Mouse (Mus musculus): ENCODE measurements around the gene Hectd4.
"Not testable (repeated sequence)": the region's sequence is repeated elsewhere in the genome, so short reads cannot be mapped to it uniquely, and the experiment has no call there.

Gene Hectd4

GRCm38 (mm10) chr5:121343997-121344396 is 124.0 kb downstream of the Hectd4 start:
- no peak for DNase-seq (ENCODE audit: low spot score in 2 of 2)

DNA sequence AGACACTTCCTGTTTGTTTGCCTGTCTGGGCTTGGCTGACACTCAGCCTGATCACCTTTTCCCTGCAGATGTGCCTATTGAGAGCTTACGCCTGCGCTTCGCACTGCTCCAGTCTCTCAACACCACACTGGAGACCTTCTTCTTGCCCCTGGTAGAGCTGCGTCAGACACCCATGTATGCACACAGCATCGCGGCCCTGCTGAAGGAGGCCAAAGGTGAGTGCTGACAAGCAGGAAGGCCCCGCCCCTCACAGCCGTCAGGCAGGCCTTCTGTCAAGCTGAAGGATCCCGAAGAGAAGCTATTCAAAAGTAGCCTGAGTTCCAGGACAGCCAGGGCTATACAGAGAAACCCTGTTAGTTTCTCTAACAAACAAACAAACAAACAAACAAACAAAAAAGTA is 139.2 kb downstream of the Hectd4 start:
- no peak for DNase-seq (ENCODE audit: low spot score in 2 of 2)

DNA sequence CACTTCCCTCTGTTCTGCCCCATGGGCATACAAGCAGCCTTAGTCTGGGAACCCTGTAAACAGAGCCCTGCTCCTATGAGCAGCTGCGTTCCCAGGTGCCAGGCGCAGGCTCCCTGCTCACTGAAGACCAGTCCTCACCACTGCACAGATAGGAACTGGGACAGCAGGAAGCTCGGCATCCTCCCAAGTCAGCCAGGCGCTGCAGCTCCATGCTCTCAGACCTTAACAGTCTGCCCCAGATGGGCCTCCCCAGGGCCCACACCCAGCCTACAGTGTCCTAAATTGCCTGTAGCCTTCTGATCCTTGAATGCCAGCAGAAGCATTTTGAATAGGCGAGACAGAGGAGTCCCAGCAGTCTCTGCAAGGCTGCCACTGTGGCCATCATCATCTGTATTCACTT is 141.7 kb downstream of the Hectd4 start:
- no peak for DNase-seq (ENCODE audit: low spot score in 2 of 2)

DNA sequence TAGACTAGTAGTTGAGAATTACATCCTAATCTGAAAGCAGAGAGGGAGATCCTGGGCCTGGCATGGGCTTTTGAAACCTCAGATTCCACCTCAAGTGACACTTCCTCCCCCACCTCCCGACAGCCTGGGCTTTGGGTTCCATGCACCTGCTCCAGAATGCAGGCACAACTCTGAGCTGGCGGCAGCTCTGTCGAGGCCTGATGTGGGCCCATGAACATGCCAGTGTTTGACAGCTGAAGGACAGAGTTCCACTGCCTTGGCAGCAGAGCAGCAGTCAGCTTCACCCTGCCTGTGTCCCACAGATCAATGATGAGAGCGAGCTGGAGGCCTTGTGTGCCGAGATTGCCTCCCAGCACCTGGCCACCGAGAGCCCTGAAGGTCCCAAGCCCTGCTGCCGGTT is 143.4 kb downstream of the Hectd4 start:
- DNase-seq (ENCODE audit: low spot score in 2 of 2) = no peak

DNA sequence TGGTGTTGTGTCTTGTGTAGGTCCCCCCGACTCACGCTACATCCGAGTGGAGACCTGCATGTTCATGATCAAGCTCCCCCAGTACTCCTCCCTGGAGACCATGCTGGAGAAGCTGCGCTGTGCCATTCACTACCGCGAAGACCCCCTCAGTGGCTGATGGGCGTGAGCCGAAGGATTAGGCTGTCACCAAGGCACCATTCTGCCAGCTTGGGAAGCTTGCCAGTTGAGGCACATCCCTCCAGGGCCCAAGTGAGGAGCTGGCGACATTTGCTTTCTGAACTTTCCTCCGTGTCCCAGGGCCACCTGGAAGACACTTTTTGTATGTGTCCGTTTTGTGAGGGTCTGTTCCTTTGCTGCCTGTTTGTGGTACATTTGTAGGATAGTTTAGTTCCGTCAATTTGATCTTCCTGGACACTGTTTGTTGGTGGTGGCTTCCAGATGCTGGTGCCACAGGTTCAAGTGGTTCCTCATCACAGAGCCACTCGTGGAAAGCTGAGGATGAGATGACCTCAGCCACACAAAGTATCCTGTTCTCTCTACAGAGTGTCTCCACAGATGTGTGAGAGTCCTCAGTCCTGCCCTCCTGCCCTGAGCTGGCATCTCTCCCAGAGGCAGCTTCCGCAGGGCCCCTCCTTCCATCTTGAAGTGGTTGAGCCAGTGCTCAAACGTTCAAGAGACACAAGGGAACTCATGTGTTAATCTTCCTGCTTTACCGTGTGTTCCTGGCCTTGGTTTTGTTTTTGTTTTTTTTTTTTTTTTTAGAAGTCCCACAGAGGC is 146.6 kb downstream of the Hectd4 start:
- no peak for DNase-seq (ENCODE audit: low spot score in 2 of 2)

DNA sequence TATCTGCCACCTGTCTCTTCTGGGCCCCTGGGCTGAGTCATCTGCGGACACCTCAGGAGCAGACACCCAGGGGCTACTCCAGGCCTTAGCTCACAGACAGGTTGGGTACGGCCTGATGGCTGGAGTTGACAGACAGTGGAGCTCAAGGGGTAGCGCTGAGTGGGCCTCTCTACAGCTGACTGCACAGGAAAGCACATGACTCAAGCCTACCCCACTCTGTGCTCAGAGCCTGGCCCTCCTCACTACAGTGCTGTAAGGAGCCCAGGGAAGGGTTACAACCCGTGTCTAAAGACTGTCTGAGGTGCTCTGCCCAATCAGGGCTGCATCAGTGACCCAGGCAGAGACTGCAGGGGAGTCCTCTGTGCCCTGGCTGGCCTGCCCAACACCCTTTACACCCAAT is 147.2 kb downstream of the Hectd4 start:
- no peak for DNase-seq (ENCODE audit: low spot score in 2 of 2)

GRCm38 (mm10) chr5:121371712-121372111 is 151.7 kb downstream of the Hectd4 start:
- DNase-seq (ENCODE audit: low spot score in 2 of 2) = no peak

DNA sequence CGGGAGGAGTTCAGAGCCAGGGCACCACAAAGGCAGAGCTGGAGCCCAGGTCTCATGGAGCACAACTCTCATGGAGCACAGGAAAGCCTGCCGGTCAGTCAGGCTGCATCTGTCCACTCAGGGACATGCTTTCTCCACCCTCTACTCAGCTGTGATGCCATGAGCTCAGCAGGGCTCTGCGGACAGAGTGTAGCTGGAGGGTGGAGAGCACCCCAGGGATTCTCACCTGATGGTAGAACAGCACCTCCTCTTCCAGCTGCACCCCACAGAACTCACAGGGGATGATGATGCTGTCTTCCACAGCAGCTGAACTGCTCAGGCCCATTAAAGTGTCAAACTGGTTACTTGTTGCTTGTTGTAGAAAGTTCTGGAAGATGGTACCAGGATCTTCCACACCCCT is 154.8 kb downstream of the Hectd4 start:
- no peak for DNase-seq (ENCODE audit: low spot score in 2 of 2)

DNA sequence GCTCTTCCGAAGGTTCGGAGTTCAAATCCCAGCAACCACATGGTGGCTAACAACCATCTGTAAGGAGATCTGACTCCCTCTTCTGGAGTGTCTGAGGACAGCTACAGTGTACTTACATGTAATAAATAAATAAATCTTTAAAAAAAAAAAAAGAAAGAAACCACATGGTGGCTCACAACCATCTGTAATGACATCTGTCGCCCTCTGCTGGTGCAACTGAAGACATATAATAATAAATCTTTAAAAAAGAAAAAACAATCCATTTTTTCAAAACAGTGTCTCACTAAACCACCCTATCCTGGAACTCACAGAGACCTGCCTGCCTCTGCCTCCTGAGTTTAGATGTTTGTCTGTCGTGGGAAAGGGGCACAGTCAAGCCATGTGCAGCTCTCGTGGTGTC is 157.0 kb downstream of the Hectd4 start:
- not testable (repeated sequence) for DNase-seq (ENCODE audit: low spot score in 2 of 2)

DNA sequence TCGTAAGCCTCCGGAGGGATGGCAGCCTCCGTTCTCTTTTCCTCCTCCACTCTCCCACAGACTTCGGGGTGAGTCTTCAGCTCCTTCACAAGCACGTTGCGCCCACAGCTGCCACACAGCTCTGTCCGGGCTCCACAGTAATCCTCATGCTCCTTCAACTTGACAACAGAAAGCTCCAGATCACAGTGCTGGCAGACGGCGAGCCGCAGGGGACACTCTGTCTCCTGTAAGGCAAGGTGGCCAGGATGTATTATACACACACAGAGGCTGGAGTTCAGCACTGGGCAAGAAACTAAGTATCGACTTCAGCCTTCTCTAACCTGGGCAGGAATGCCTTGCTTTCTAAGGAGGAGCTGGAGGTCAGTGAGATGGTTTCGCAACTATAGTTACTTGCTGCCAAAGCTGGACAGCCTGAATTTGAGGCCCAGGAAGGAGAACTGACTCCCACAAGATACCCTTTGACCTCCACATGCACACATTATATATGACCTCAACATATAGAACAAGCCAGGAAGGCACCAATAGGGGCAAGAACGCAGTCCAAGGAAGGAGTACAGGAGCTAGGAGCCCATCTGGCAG is 158.7 kb downstream of the Hectd4 start:
- no peak for DNase-seq (ENCODE audit: low spot score in 2 of 2)

DNA sequence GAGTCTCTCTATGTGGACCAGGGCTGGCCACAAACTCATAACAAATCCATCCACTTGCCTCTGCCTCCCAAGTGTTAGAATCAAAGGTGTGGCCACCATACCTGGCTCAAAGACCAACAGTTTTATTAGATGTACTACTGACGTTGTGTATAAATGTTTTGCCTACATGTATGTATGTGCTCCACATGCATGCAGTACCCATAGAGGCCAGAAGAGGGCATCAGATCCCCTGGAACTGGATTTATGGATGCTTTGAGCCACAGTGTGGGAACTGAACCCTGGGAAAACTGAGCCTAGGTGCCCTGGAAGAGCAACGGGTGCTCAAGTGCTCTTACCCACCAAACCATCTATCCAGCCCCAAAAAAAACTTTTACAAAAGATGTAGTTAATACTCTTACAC is 160.7 kb downstream of the Hectd4 start:
- DNase-seq (ENCODE audit: low spot score in 2 of 2) = no peak

GRCm38 (mm10) chr5:121383857-121384756 is 164.1 kb downstream of the Hectd4 start:
- no peak for DNase-seq (ENCODE audit: low spot score in 2 of 2)

DNA sequence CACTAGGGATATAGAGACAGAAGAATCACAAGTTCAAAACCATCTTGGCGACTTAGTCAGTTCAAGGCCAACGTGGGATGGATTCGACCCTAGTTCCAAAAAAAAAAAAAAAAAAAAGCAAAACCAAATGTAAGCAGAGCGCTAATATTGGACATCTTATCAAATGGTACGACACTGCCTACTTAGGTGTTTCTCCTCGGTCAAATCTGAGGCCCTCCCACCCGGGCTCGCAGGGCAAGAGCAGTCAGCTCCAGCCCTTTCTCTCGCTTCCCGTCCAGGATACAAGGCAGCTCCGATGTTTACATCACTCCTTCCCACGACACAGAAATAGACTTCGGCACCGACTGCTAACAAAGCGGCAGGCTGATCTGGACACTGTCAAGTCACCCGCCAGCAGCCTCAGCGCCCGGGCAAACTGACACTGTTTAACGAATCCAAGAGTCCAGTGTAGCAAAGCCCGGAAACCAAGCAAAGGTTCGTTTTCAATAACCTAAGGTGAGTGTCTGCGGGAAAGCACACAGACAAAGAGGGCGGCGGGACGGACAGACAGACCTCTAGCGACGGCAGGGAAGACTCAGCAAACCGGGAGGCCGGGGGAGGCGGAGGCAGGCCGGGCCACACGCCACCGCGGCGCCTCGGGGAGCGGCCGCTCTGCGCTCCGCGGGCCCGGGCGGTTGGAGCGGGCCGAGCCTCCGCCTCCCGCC is 164.9 kb downstream of the Hectd4 start:
- peak; percentile 63 to 68 for DNase-seq (ENCODE audit: low spot score in 2 of 2)

DNA sequence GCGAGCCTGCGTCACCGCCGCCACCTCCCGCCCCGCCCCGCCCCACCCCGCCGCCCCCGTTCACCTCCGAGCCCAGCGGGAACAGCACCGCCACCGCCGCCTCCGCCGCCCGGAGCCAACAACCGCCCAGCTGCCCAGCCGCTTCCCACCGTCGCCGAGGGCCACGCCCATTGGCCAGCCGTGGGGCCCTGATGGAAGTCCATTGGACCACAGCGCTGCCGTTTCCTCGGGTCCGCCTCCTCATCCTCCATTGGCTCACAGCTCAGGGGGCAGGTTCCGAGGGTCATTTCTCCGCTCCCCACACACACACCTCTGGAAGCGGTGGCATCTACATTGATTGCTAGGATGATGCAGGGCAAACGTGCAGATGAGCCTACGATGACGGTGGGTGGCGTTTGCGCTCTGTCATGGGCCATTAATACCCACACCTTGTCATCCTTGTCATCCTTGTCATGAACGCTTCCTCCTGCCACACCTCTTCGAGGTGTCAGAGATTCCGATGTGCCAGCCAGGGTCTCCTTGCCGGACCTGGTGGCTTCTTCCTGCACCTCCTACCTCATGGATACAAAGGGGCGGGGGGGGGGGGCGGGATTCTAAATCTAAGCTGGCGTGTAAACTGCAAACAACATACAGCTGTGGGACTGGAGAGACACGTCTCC is 165.6 kb downstream of the Hectd4 start, which contains the start of gene Trafd1:
Trafd1 (minus strand) TSS at position 172 of the 659 bp plus-strand sequence.
- peak; percentile 92 to 94 for DNase-seq (ENCODE audit: low spot score in 2 of 2)

GRCm38 (mm10) chr5:121386120-121386909 is 166.3 kb downstream of the Hectd4 start:
- peak; percentile 62 to 67 for DNase-seq (ENCODE audit: low spot score in 2 of 2)

DNA sequence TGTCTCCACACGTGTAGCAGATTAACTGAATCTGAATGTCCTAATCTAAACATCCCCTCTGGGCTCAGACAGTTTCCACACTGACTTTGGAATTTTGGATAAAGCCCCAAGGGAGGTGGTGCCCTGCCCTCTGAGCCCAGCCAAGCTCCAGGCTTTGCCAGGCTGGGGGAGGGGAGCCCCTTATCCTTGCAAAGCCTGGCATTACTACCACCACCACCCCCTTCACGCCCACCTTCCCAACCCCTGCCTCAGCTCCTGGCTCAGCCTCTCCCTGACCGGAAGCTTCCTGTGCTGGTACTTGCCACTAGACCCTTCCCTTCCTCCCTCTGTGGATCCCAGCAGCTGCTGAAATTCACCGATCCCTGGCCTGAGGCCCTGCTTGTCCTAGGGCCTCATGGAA is 167.1 kb downstream of the Hectd4 start:
- DNase-seq (ENCODE audit: low spot score in 2 of 2) = no peak

GRCm38 (mm10) chr5:121389106-121389505 is 169.1 kb downstream of the Hectd4 start:
- DNase-seq (ENCODE audit: low spot score in 2 of 2) = no peak

DNA sequence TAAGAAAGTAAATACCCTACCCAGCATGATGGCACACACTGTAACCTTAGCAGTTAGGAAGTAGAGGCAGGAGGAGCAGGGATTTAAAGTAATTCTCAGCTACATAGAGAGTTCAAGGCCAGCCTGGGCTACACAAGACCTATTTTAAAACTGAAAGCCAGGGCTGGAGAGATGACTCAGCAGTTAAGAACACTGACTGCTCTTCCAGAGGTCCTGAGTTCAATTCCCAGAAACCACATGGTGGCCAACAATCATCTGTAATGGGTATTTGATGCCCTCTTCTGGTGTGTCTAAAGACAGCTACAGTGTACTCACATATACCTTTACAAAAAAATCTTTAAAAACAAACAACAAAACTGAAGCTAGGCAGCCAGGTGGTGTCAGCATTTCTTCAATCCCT is 169.7 kb downstream of the Hectd4 start:
- no peak for DNase-seq (ENCODE audit: low spot score in 2 of 2)

- DNase-seq (ENCODE audit: low spot score in 2 of 2) = no peak
These were observed 172.8 kb downstream of the Hectd4 start for GRCm38 (mm10) chr5:121392667-121393380.

GRCm38 (mm10) chr5:121393402-121393801 is 173.4 kb downstream of the Hectd4 start:
- DNase-seq (ENCODE audit: low spot score in 2 of 2) = no peak

All from right cerebral cortex, adult 2 months (tissue).